Mouse (Mus musculus): ENCODE results near the gene Cdk13. TPM values are rescaled to one million over a fixed set of nuclear protein-coding genes. Genes with fewer than 3 reads are reported as not detected.

Cdk13 gene
- polyA plus RNA-seq, 1 experiment from 2014 or later, result 13.1 TPM

DNA sequence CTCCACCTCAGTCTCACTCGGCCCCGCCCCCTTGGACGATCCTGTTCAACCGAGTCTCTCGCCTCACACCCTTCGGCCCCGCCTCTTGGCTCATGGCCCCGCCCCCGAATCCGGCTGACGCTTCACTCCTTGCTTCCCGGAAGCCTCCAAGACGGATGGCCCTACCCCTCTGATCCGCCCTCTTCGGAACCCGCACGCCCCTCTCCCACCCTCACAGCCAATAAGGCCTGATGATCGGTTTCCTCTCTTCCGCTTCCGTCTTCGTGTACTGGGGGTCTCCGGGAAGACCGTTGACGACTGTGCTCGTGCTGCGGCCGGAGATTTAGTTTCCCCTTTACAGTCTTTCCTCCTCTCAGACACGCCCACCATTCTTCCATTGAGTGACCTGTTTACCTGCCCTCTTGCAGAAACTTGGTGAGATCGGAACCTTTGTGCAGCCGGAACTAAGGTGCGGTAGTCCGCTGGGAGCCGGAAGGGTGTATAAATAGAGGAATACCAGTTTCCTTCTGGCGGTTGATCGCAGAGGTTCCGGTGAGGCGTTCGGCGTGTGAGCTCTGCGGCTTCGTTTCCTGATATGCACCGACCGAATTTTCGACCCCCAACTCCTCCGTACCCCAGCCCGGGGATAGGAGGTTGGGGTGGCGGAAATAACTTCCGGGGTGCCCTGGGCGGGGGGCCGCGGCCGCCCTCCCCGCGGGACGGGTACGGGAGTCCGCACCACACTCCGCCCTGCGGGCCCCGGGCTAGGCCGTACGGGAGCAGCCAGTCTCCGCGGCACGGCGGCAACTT lies 109.8 kb downstream of the Cdk13 start, which contains the start of the genes Mplkip and Sugct:
Mplkip (plus strand) TSS at position 282 of the 789 bp plus-strand sequence.
Sugct (minus strand) TSS at position 643 of the 789 bp plus-strand sequence.
- Histone ChIP-seq H3K9me3 (replicated peaks) (no peaks in the 10 kb centered on the region), H3K4me3 (replicated peaks) (peak within 1 kb of the TSS; percentile 84), H3K4me1 (0 out of 2 replicates have a peak, but pooled peaks cover 5% of the 10 kb centered on the region), H3K36me3 (peaks cover 4% of the 10 kb centered on the region; the same call in 1 of the 2 replicates), H3K27ac (replicated peaks) (peak within 1 kb of the TSS; percentile 97), H3K4me2 (replicated peaks) (peak within 1 kb of the TSS; percentile 62), H3K27me3 (no peaks in the 10 kb centered on the region), H3K9ac (peak within 1 kb of the TSS; percentile 85)
- ATAC-seq (ENCODE audit: insufficient number of reproducible peaks, low FRiP score, low TSS enrichment, low read depth), result peak; percentile 99
- under 1% methylated on average over 66 of the region's 66 CpGs for WGBS

DNA sequence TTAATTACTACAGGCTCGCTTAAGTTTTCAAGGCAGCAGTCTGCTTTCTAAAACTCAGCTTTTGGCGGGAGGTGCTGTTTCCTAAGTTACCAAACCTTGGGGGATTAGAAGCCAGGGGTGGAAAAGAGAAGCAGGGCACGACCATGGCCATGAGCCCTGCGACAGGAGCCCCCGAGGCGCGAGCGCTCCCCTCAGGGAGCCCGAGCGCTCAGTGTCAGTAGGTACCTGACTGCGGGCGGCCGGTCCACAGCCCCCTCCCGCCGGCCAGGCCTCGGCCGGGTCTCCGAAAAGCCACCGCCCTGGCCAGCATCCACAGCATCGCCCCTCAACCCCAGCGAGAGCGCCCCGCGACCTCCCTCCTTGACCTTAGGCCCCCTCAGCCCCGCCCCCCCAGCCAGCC lies 110.5 kb downstream of the Cdk13 start:
- Histone ChIP-seq H3K4me3 (replicated peaks) (peak overlapping the region; percentile 84), H3K27me3 (no peaks in the 10 kb centered on the region), H3K27ac (replicated peaks) (peak overlapping the region; percentile 83), H3K4me1 (0 out of 2 replicates have a peak, but pooled peaks cover 5% of the 10 kb centered on the region), H3K9me3 (replicated peaks) (no peaks in the 10 kb centered on the region), H3K4me2 (replicated peaks) (peak overlapping the region; percentile 62), H3K9ac (peak overlapping the region; percentile 59), H3K36me3 (peaks cover 4% of the 10 kb centered on the region; the same call in 1 of the 2 replicates)
- under 1% methylated on average over 19 of the region's 25 CpGs for WGBS
- peak; percentile 83 for ATAC-seq (ENCODE audit: insufficient number of reproducible peaks, low FRiP score, low TSS enrichment, low read depth)

DNA sequence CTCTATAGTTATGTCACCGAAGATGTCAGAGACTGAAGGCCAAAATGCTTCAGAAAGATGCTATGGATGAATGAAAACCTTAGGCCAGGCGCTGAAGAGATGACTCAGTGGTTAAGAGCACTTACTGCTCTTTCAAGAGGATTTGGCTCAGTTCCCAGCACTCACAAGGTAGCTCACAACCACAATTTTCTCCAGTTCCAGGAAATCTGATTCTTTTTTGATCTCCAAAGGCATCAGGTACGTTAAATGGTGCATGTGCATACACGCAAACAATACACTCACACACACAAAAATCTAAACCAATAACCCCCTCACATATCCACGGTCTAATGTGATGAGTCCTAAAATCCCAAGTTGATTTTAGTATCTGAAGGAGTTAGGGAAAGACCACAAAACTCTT lies 111.1 kb downstream of the Cdk13 start:
- WGBS, result 52% methylated on average over 5 of the region's 5 CpGs
- Histone ChIP-seq H3K4me3 (replicated peaks) (peak overlapping the region; percentile 84), H3K36me3 (peaks cover 4% of the 10 kb centered on the region; the same call in 1 of the 2 replicates), H3K27me3 (no peaks in the 10 kb centered on the region), H3K9me3 (replicated peaks) (no peaks in the 10 kb centered on the region), H3K27ac (replicated peaks) (no peak overlapping the region), H3K9ac (no peak overlapping the region), H3K4me1 (0 out of 2 replicates have a peak, but pooled peaks cover 5% of the 10 kb centered on the region), H3K4me2 (replicated peaks) (peak overlapping the region; percentile 62)
- no peak for ATAC-seq (ENCODE audit: insufficient number of reproducible peaks, low FRiP score, low TSS enrichment, low read depth)

DNA sequence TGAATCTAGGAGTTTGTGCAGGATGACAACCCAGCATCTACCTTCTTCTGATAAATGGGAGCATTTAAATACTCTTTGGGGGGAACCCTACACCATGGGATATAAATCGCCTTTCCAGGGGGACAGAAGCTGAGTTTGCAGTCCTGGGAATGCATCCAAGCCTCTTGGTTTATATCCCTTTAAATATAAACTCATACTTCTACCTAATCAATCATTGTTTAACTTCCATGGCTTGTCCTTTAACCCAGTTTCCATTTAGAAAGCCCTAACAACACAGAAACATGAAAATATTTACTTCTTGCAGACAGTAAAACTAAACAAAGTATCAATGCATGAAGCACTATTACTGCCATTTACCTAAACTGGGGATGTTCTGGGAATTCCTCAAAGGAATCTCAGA lies 113.5 kb downstream of the Cdk13 start:
- Histone ChIP-seq H3K36me3 (no peaks in the 10 kb centered on the region), H3K4me3 (replicated peaks) (no peak overlapping the region), H3K27me3 (no peaks in the 10 kb centered on the region), H3K4me2 (replicated peaks) (no peak overlapping the region), H3K4me1 (0 out of 2 replicates have a peak, but pooled peaks cover 3% of the 10 kb centered on the region), H3K9ac (no peak overlapping the region), H3K9me3 (replicated peaks) (no peaks in the 10 kb centered on the region), H3K27ac (replicated peaks) (no peak overlapping the region)
- ATAC-seq (ENCODE audit: insufficient number of reproducible peaks, low FRiP score, low TSS enrichment, low read depth), result no peak
- 58% methylated on average over 1 of the region's 1 CpGs for WGBS

DNA sequence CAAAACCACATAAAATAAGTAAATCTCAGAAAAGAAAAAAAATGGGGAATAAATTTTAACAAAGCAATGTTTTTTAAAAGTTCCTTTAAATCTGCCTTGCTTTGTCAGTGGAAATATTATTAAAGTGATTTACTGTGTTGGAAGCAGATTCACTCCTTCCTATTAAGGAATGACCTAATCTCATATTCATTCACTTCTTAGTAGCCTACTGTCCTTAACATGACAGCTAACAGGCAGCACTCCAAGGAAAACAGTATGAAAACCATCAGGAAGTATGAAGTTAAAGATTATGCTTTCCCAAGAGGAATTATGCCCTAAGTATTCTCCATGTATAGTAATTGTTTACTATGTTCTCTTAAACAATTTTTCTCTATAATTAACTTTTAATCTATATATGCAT lies 114.2 kb downstream of the Cdk13 start:
- ATAC-seq (ENCODE audit: insufficient number of reproducible peaks, low FRiP score, low TSS enrichment, low read depth), result no peak

DNA sequence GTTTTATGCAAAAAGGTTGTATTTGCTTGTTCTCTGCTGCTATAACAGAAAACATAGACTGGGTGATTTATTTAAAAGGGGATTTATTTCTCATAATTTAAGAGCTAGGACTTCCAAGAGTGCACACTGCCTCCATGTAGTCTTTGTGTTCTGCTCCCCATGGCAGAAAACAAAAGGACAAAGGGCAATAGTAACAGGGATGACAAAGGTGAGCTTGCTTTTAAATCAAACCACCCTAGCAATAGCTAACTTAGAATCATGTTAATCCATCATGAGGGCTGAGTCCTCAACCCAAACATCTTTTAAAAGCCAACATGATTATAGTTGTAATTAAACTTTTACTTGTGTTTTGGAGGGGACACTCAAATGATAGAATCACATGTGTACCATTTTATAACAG lies 115.4 kb downstream of the Cdk13 start:
- Histone ChIP-seq H3K27ac (replicated peaks) (no peak overlapping the region), H3K4me3 (replicated peaks) (no peak overlapping the region), H3K9me3 (replicated peaks) (no peaks in the 10 kb centered on the region), H3K27me3 (no peaks in the 10 kb centered on the region), H3K4me2 (replicated peaks) (no peak overlapping the region), H3K9ac (no peak overlapping the region), H3K36me3 (no peaks in the 10 kb centered on the region), H3K4me1 (0 out of 2 replicates have a peak, but pooled peaks cover 3% of the 10 kb centered on the region)
- no peak for ATAC-seq (ENCODE audit: insufficient number of reproducible peaks, low FRiP score, low TSS enrichment, low read depth)

More for the DNA sequence above, 114.2 kb downstream of the Cdk13 start:
- Histone ChIP-seq H3K4me1 (0 out of 2 replicates have a peak, but pooled peaks cover 3% of the 10 kb centered on the region), H3K36me3 (no peaks in the 10 kb centered on the region), H3K4me3 (replicated peaks) (no peak overlapping the region), H3K27ac (replicated peaks) (no peak overlapping the region), H3K9ac (no peak overlapping the region), H3K4me2 (replicated peaks) (no peak overlapping the region), H3K9me3 (replicated peaks) (no peaks in the 10 kb centered on the region), H3K27me3 (no peaks in the 10 kb centered on the region)

DNA sequence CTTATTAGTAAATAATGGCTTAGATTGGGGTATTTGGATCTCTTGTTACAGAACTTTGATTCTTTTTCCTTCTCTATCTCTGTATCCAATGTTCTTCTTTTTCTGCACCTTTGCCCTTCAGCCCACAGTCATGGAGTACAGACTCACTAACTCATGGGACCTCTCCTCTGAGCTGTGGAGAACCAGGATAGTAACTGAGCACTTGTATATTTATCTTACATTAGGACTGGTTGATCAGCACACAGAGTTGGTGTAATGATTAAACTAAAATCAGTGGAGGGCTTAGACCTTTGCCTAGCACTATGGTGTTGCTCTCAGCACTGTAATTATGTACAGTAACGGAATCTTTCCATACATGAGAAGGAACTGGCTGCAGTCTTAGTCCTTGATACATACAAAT lies 133.8 kb downstream of the Cdk13 start:
- Histone ChIP-seq H3K4me3 (replicated peaks) (no peak overlapping the region), H3K9me3 (replicated peaks) (no peaks in the 10 kb centered on the region), H3K4me1 (no peaks in the 10 kb centered on the region), H3K36me3 (no peaks in the 10 kb centered on the region), H3K27ac (replicated peaks) (no peak overlapping the region), H3K4me2 (replicated peaks) (no peak overlapping the region), H3K27me3 (no peaks in the 10 kb centered on the region), H3K9ac (no peak overlapping the region)
- WGBS, result 68% methylated on average over 1 of the region's 1 CpGs
- no peak for ATAC-seq (ENCODE audit: insufficient number of reproducible peaks, low FRiP score, low TSS enrichment, low read depth)

DNA sequence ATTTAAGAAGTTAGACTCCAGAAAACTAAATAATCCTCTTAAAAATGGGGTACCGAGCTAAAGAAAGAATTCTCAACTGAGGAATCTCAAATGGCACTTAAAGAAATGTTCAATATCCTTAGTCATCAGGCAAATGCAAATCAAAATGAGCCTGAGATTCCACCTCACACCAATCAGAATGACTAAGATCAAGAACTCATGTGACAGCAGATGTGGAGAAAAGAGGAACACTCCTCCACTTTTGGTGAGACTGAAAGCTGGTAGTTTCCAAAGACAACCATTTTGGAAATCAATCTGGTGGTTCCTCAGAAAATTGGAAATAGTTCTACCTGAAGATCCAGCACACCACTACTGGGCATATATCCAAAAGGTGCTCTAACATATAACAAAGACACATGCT lies 137.5 kb downstream of the Cdk13 start:
- Histone ChIP-seq H3K9me3 (replicated peaks) (no peaks in the 10 kb centered on the region), H3K4me3 (replicated peaks) (no peak overlapping the region), H3K4me1 (no peaks in the 10 kb centered on the region), H3K27me3 (no peaks in the 10 kb centered on the region), H3K4me2 (replicated peaks) (no peak overlapping the region), H3K27ac (replicated peaks) (no peak overlapping the region), H3K36me3 (no peaks in the 10 kb centered on the region), H3K9ac (no peak overlapping the region)
- WGBS, result 90% methylated on average over 1 of the region's 1 CpGs
- ATAC-seq (ENCODE audit: insufficient number of reproducible peaks, low FRiP score, low TSS enrichment, low read depth), result no peak

MicroRNAs encoded within 50 kb of the gene (microRNA counts, 519-probe panel; counts per million panel counts)
- microRNA mmu-miR-466i, result not detected

Small RNA genes lying within 50 kb of the gene (microRNA-seq; reads per million reads assigned to microRNA genes)
- gene Mir466i (ENCODE audit: borderline number of aligned reads), result not detected

Other genes with a start within 250 kb of the Cdk13 start
- gene Mplkip, start 109.9 kb downstream of the Cdk13 start, polyA plus RNA-seq (2015; fragmentation: Nextera tagmentation; extraction: Ambion mirVana), result 41.8 and 49.4 TPM in 2 replicates
- gene Sugct, start 109.5 kb downstream of the Cdk13 start, polyA plus RNA-seq (2015; fragmentation: Nextera tagmentation; extraction: Ambion mirVana), result 4.0 and 5.1 TPM in 2 replicates
- gene Rala, start 139.1 kb upstream of the Cdk13 start, polyA plus RNA-seq (2015; fragmentation: Nextera tagmentation; extraction: Ambion mirVana), result 108 and 111 TPM in 2 replicates
- 71.1 and 73.2 TPM in 2 replicates for gene Yae1d1, start 188.3 kb upstream of the Cdk13 start, polyA plus RNA-seq (2015; fragmentation: Nextera tagmentation; extraction: Ambion mirVana)

Measured in embryonic facial prominence, embryonic 15.5 days (tissue).